Mouse (Mus musculus): ENCODE results near the gene Slc4a2. TPM values are rescaled to one million over a fixed set of nuclear protein-coding genes. Genes with fewer than 3 reads are reported as not detected.

Slc4a2 gene
- polyA plus RNA-seq, 1 experiment from 2014 or later, result 28.5 TPM

GRCm38 (mm10) chr5:24453283-24453984 is 29.8 kb downstream of the Slc4a2 start:
- H3K36me3 ChIP-seq, result peaks cover 15% of the 10 kb centered on the region
- H3K4me2 ChIP-seq, result peak overlapping the region; percentile 100
- WGBS, result 0% methylated on average over 5 of the region's 5 CpGs
- peak overlapping the region; percentile 90 for H3K4me3 ChIP-seq
- H3K27me3 ChIP-seq, result no peaks in the 10 kb centered on the region; the same call in 1 of the 2 replicates
- 0 out of 2 replicates have a peak, but pooled peaks have one; percentile 2 for ATAC-seq (ENCODE audit: low FRiP score)
- peaks cover 45% of the 10 kb centered on the region for H3K4me1 ChIP-seq (replicated peaks)
- no peaks in the 10 kb centered on the region for H3K9me3 ChIP-seq
- H3K27ac ChIP-seq, result peak overlapping the region; percentile 95
- peak overlapping the region; percentile 97 for H3K9ac ChIP-seq

GRCm38 (mm10) chr5:24453985-24454303 is 30.3 kb downstream of the Slc4a2 start:
- H3K9me3 ChIP-seq, result no peaks in the 10 kb centered on the region
- ATAC-seq (ENCODE audit: low FRiP score), result no peak
- H3K4me1 ChIP-seq (replicated peaks), result peaks cover 45% of the 10 kb centered on the region
- H3K27ac ChIP-seq, result peak overlapping the region; percentile 95
- peak overlapping the region; percentile 90 for H3K4me3 ChIP-seq
- H3K9ac ChIP-seq, result peak overlapping the region; percentile 97
- H3K27me3 ChIP-seq, result no peaks in the 10 kb centered on the region; the same call in 1 of the 2 replicates
- 7% methylated on average over 2 of the region's 2 CpGs for WGBS
- H3K36me3 ChIP-seq, result peaks cover 17% of the 10 kb centered on the region
- H3K4me2 ChIP-seq, result peak overlapping the region; percentile 100

- Histone ChIP-seq H3K27ac (peak overlapping the region; percentile 62), H3K36me3 (peaks cover 17% of the 10 kb centered on the region), H3K4me3 (peak overlapping the region; percentile 90), H3K4me1 (replicated peaks) (peaks cover 45% of the 10 kb centered on the region), H3K27me3 (no peaks in the 10 kb centered on the region; the same call in 1 of the 2 replicates), H3K9me3 (no peaks in the 10 kb centered on the region), H3K4me2 (peak overlapping the region; percentile 100), H3K9ac (peak overlapping the region; percentile 97)
- WGBS, result 68% methylated on average over 3 of the region's 3 CpGs
- ATAC-seq (ENCODE audit: low FRiP score), result no peak
These were observed 31.4 kb downstream of the Slc4a2 start for GRCm38 (mm10) chr5:24455076-24455475.

- H3K27ac ChIP-seq, result peak overlapping the region; percentile 62; the same call in 1 of the 2 replicates
These were observed 32.0 kb downstream of the Slc4a2 start for GRCm38 (mm10) chr5:24455613-24456012.

GRCm38 (mm10) chr5:24466762-24467161 is 43.1 kb downstream of the Slc4a2 start:
- no peaks in the 10 kb centered on the region for H3K9me3 ChIP-seq
- H3K4me2 ChIP-seq, result no peak overlapping the region
- peaks cover 37% of the 10 kb centered on the region for H3K4me1 ChIP-seq (replicated peaks)
- H3K27ac ChIP-seq, result no peak overlapping the region
- no peaks in the 10 kb centered on the region for H3K36me3 ChIP-seq
- H3K4me3 ChIP-seq, result no peak overlapping the region
- ATAC-seq (ENCODE audit: low FRiP score), result no peak
- 29% methylated on average over 12 of the region's 12 CpGs for WGBS
- no peaks in the 10 kb centered on the region for H3K27me3 ChIP-seq
- H3K9ac ChIP-seq, result 0 out of 2 replicates have a peak overlapping the region, but pooled peaks have one; percentile 49

More at GRCm38 (mm10) chr5:24455613-24456012, 32.0 kb downstream of the Slc4a2 start:
- ATAC-seq (ENCODE audit: low FRiP score), result no peak
- peak overlapping the region; percentile 97 for H3K9ac ChIP-seq
- 45% methylated on average over 7 of the region's 7 CpGs for WGBS
- H3K36me3 ChIP-seq, result peaks cover 17% of the 10 kb centered on the region
- no peaks in the 10 kb centered on the region for H3K27me3 ChIP-seq
- H3K9me3 ChIP-seq, result no peaks in the 10 kb centered on the region
- H3K4me1 ChIP-seq (replicated peaks), result peaks cover 46% of the 10 kb centered on the region
- peak overlapping the region; percentile 90 for H3K4me3 ChIP-seq
- peak overlapping the region; percentile 100 for H3K4me2 ChIP-seq

GRCm38 (mm10) chr5:24470600-24470999 is 47.0 kb downstream of the Slc4a2 start:
- WGBS, result 13% methylated on average over 5 of the region's 5 CpGs
- peak; percentile 57 for ATAC-seq (ENCODE audit: low FRiP score)
- Histone ChIP-seq H3K4me2 (no peak overlapping the region), H3K9ac (no peak overlapping the region), H3K9me3 (no peaks in the 10 kb centered on the region), H3K4me1 (replicated peaks) (peaks cover 59% of the 10 kb centered on the region), H3K4me3 (no peak overlapping the region), H3K36me3 (0 out of 2 replicates have a peak, but pooled peaks cover 2% of the 10 kb centered on the region), H3K27me3 (peaks cover 36% of the 10 kb centered on the region), H3K27ac (no peak overlapping the region)

- no peak overlapping the region for H3K9ac ChIP-seq
- H3K4me1 ChIP-seq (replicated peaks), result peaks cover 47% of the 10 kb centered on the region
- no peak overlapping the region for H3K27ac ChIP-seq
- 33% methylated on average over 6 of the region's 7 CpGs for WGBS
- peaks cover 19% of the 10 kb centered on the region for H3K36me3 ChIP-seq
- no peak overlapping the region for H3K4me2 ChIP-seq
- H3K9me3 ChIP-seq, result no peaks in the 10 kb centered on the region
- H3K27me3 ChIP-seq, result peaks cover 41% of the 10 kb centered on the region
- ATAC-seq (ENCODE audit: low FRiP score), result no peak
- H3K4me3 ChIP-seq, result no peak overlapping the region
These were observed 49.4 kb downstream of the Slc4a2 start for GRCm38 (mm10) chr5:24472884-24473619.

GRCm38 (mm10) chr5:24474025-24474722 is 50.5 kb downstream of the Slc4a2 start:
- ATAC-seq (ENCODE audit: low FRiP score), result peak; percentile 11; the same call in 1 of the 2 replicates
- H3K27me3 ChIP-seq, result peaks cover 41% of the 10 kb centered on the region
- WGBS, result 2% methylated on average over 75 of the region's 77 CpGs

GRCm38 (mm10) chr5:24474723-24475261 is 51.2 kb downstream of the Slc4a2 start:
- no peak; the same call in 1 of the 2 replicates for ATAC-seq (ENCODE audit: low FRiP score)
- no peaks in the 10 kb centered on the region for H3K9me3 ChIP-seq
- peak overlapping the region; percentile 40 for H3K4me3 ChIP-seq
- H3K27me3 ChIP-seq, result peaks cover 43% of the 10 kb centered on the region
- H3K4me2 ChIP-seq, result peak overlapping the region; percentile 70
- H3K27ac ChIP-seq, result no peak overlapping the region
- peaks cover 35% of the 10 kb centered on the region for H3K36me3 ChIP-seq
- peaks cover 49% of the 10 kb centered on the region for H3K4me1 ChIP-seq (replicated peaks)
- 3% methylated on average over 60 of the region's 67 CpGs for WGBS
- peak overlapping the region; percentile 72 for H3K9ac ChIP-seq

More at GRCm38 (mm10) chr5:24474025-24474722, 50.5 kb downstream of the Slc4a2 start:
- peak overlapping the region; percentile 40 for H3K4me3 ChIP-seq
- H3K27ac ChIP-seq, result no peak overlapping the region
- H3K36me3 ChIP-seq, result peaks cover 30% of the 10 kb centered on the region
- peaks cover 47% of the 10 kb centered on the region for H3K4me1 ChIP-seq (replicated peaks)
- no peaks in the 10 kb centered on the region for H3K9me3 ChIP-seq
- peak overlapping the region; percentile 70 for H3K4me2 ChIP-seq
- H3K9ac ChIP-seq, result peak overlapping the region; percentile 72

- Histone ChIP-seq H3K4me3 (peak overlapping the region; percentile 40; the same call in 1 of the 2 replicates), H3K4me2 (peak overlapping the region; percentile 70)
These were observed 52.0 kb downstream of the Slc4a2 start for GRCm38 (mm10) chr5:24475476-24476241.

GRCm38 (mm10) chr5:24477909-24478308 is 54.3 kb downstream of the Slc4a2 start:
- Histone ChIP-seq H3K36me3 (peaks cover 61% of the 10 kb centered on the region), H3K4me2 (no peak overlapping the region), H3K27ac (no peak overlapping the region), H3K4me1 (replicated peaks) (peaks cover 59% of the 10 kb centered on the region), H3K9ac (no peak overlapping the region), H3K4me3 (no peak overlapping the region), H3K27me3 (peaks cover 35% of the 10 kb centered on the region), H3K9me3 (no peaks in the 10 kb centered on the region)
- no peak for ATAC-seq (ENCODE audit: low FRiP score)
- 84% methylated on average over 9 of the region's 9 CpGs for WGBS

More at GRCm38 (mm10) chr5:24475476-24476241, 52.0 kb downstream of the Slc4a2 start:
- Histone ChIP-seq H3K9me3 (no peaks in the 10 kb centered on the region), H3K36me3 (peaks cover 44% of the 10 kb centered on the region), H3K27me3 (peaks cover 43% of the 10 kb centered on the region), H3K27ac (no peak overlapping the region), H3K4me1 (replicated peaks) (peaks cover 48% of the 10 kb centered on the region), H3K9ac (peak overlapping the region; percentile 72)
- no peak for ATAC-seq (ENCODE audit: low FRiP score)
- WGBS, result 78% methylated on average over 6 of the region's 6 CpGs
